Mouse (Mus musculus) erythroblast, embryonic 14.5 days (primary cell): ENCODE measurements at regions not wholly inside any gene's neighbourhood (a gene's known extent, or its start where the extent isn't known, plus 50 kb on each side); places are given as distances from the start of the nearest gene placed in this dataset.

Experiments
- H3K27me3 ChIP-seq: 2 replicates; pipeline ENCODE4 v1.6.1; 2012; ENCODE audit warnings: inconsistent platforms; ENCODE audit not compliant: control insufficient read depth
- H3K36me3 ChIP-seq: 2 replicates; pipeline ENCODE4 v1.6.1; 2012; ENCODE audit warnings: mild to moderate bottlenecking, inconsistent platforms; ENCODE audit not compliant: control insufficient read depth
- H3K4me1 ChIP-seq: 2 replicates; pipeline ENCODE4 v1.6.1; 2012; ENCODE audit warnings: inconsistent platforms; ENCODE audit not compliant: control insufficient read depth
- H3K4me3 ChIP-seq: replicated peaks from 2 replicates; pipeline ENCODE3; 2012; ENCODE audit warnings: moderate library complexity, mild to moderate bottlenecking, inconsistent platforms
- H3K9me3 ChIP-seq: 2 replicates; pipeline ENCODE4 v1.6.1; 2012; ENCODE audit warnings: low read length, inconsistent platforms, mixed read lengths; ENCODE audit not compliant: control insufficient read depth
- GATA1 ChIP-seq: IDR thresholded peaks from 2 replicates; pipeline ENCODE4 v1.6.1; 2012; ENCODE audit warnings: low read length, inconsistent platforms, mixed read lengths
- TAL1 ChIP-seq: IDR thresholded peaks from 3 replicates; pipeline ENCODE4 v1.6.1; 2012; ENCODE audit warnings: low read length, inconsistent platforms, mixed read lengths

GRCm38 (mm10) chr11:20882756-20883155 lies 51.9 kb upstream of the Lgalsl start:
- no peak overlapping the region for H3K4me3 ChIP-seq
- no peaks in the 10 kb centered on the region for H3K36me3 ChIP-seq
- no peaks in the 10 kb centered on the region for H3K27me3 ChIP-seq
- no peaks in the 10 kb centered on the region for H3K9me3 ChIP-seq
- no peaks in the 10 kb centered on the region for H3K4me1 ChIP-seq
- TF ChIP-seq TAL1 (no peak), GATA1 (no peak)

- Histone ChIP-seq H3K9me3 (no peaks in the 10 kb centered on the region), H3K27me3 (no peaks in the 10 kb centered on the region), H3K4me1 (no peaks in the 10 kb centered on the region), H3K4me3 (no peak overlapping the region), H3K36me3 (no peaks in the 10 kb centered on the region)
- TF ChIP-seq GATA1 (no peak), TAL1 (no peak)
These were observed 53.1 kb upstream of the Lgalsl start for GRCm38 (mm10) chr11:20883907-20884306.

GRCm38 (mm10) chr11:20887044-20887443 lies 56.2 kb upstream of the Lgalsl start:
- no peaks in the 10 kb centered on the region for H3K4me1 ChIP-seq
- no peak overlapping the region for H3K4me3 ChIP-seq
- no peaks in the 10 kb centered on the region; the same call in 1 of the 2 replicates for H3K27me3 ChIP-seq
- TF ChIP-seq TAL1 = no peak
- no peak for TF ChIP-seq GATA1
- H3K36me3 ChIP-seq = no peaks in the 10 kb centered on the region
- H3K9me3 ChIP-seq = no peaks in the 10 kb centered on the region

- Histone ChIP-seq H3K36me3 (no peaks in the 10 kb centered on the region), H3K9me3 (no peaks in the 10 kb centered on the region), H3K4me1 (no peaks in the 10 kb centered on the region), H3K27me3 (peaks cover 9% of the 10 kb centered on the region), H3K4me3 (no peak overlapping the region)
- TF ChIP-seq TAL1 (no peak), GATA1 (no peak)
These were observed 59.6 kb upstream of the Lgalsl start for GRCm38 (mm10) chr11:20890479-20890878.

- H3K36me3 ChIP-seq = no peaks in the 10 kb centered on the region
- no peaks in the 10 kb centered on the region for H3K9me3 ChIP-seq
- peaks cover 18% of the 10 kb centered on the region for H3K27me3 ChIP-seq
- TF ChIP-seq TAL1 (no peak), GATA1 (no peak)
- H3K4me3 ChIP-seq = no peak overlapping the region
- peaks cover 8% of the 10 kb centered on the region for H3K4me1 ChIP-seq
These were observed 60.9 kb upstream of the Lgalsl start for GRCm38 (mm10) chr11:20891711-20892110.

GRCm38 (mm10) chr11:20896277-20897123 lies 65.6 kb upstream of the Lgalsl start:
- Histone ChIP-seq H3K36me3 (no peaks in the 10 kb centered on the region), H3K4me1 (peaks cover 8% of the 10 kb centered on the region), H3K9me3 (no peaks in the 10 kb centered on the region), H3K4me3 (no peak overlapping the region), H3K27me3 (peaks cover 23% of the 10 kb centered on the region)
- no peak for TF ChIP-seq GATA1
- TF ChIP-seq TAL1 = no peak

GRCm38 (mm10) chr11:20897468-20897867 lies 66.6 kb upstream of the Lgalsl start:
- Histone ChIP-seq H3K9me3 (no peaks in the 10 kb centered on the region), H3K4me3 (no peak overlapping the region), H3K4me1 (peaks cover 8% of the 10 kb centered on the region), H3K36me3 (no peaks in the 10 kb centered on the region), H3K27me3 (peaks cover 23% of the 10 kb centered on the region)
- TF ChIP-seq GATA1 = no peak
- TF ChIP-seq TAL1 = no peak

- TF ChIP-seq TAL1 (no peak), GATA1 (no peak)
- H3K27me3 ChIP-seq = peaks cover 23% of the 10 kb centered on the region
- H3K4me1 ChIP-seq = peaks cover 8% of the 10 kb centered on the region
- H3K4me3 ChIP-seq = no peak overlapping the region
- H3K9me3 ChIP-seq = no peaks in the 10 kb centered on the region
- H3K36me3 ChIP-seq = no peaks in the 10 kb centered on the region
These were observed 67.7 kb upstream of the Lgalsl start for GRCm38 (mm10) chr11:20898558-20898957.

- Histone ChIP-seq H3K9me3 (no peaks in the 10 kb centered on the region), H3K36me3 (no peaks in the 10 kb centered on the region), H3K4me1 (peaks cover 8% of the 10 kb centered on the region), H3K27me3 (peaks cover 19% of the 10 kb centered on the region), H3K4me3 (no peak overlapping the region)
- no peak for TF ChIP-seq TAL1
- no peak for TF ChIP-seq GATA1
These were observed 68.9 kb upstream of the Lgalsl start for GRCm38 (mm10) chr11:20899766-20900165.
